Mouse (Mus musculus): ENCODE results near the gene Chst4.

Gene Chst4

GRCm38 (mm10) chr8:110039659-110040058 lies at the start of gene Chst4:
Chst4 (minus strand) TSS chr8:110039740.
- DNase-seq = no peak

GRCm38 (mm10) chr8:110082416-110083105 lies 43.0 kb upstream of the Chst4 start:
- no peak for DNase-seq

GRCm38 (mm10) chr8:110079282-110080221 lies 40.0 kb upstream of the Chst4 start, which contains the start of gene Zfp612:
Zfp612 (plus strand) TSS chr8:110079746.
- DNase-seq = peak; percentile 57 to 82

GRCm38 (mm10) chr8:110074496-110074895 lies 35.0 kb upstream of the Chst4 start:
- DNase-seq = peak; percentile 8 to 23

GRCm38 (mm10) chr8:110071600-110071999 lies 32.1 kb upstream of the Chst4 start:
- peak; percentile 41 to 82 for DNase-seq

- no peak for DNase-seq
Observed at GRCm38 (mm10) chr8:110069706-110070105, 30.2 kb upstream of the Chst4 start.

DNA sequence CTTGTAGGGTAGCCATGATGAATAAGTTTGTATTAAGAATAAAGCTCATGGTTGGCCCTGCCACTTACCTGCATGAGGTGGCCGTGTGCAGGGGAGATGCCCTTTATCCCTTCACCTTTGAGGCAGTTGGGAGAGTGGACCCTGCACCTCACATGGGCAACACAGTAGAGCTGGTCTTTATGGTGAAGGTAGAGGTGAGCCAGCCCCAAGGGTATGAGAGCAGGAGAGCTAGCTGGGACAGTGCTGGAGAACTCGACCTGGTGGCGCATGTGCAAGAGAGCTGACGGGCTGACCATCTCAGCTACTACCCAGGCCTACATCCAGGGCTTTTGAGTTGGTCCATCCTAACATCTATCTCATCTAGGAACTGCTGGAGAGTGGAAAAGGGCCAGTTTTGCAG lies 26.1 kb upstream of the Chst4 start:
- no peak for DNase-seq

GRCm38 (mm10) chr8:110064606-110065365 lies 25.2 kb upstream of the Chst4 start:
- no peak for DNase-seq

DNA sequence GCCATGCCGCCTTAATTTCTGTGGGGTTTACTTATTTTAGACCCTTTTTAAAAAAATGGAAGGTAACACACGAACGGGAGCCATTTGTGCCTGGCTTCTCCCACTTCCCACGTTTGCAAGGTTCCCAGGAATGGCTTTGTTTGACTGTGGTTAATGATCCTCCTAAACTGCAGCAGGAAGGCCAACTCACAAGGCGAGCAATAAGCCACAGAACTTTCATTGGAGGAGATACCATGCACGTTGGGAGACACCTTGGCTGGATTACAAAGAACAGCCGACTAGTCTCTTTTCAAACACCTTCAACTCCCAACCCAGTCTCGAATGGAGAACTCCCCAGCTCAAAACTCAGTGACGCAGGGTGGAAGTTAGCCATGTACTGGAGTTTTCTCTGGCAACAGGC lies 24.6 kb upstream of the Chst4 start:
- DNase-seq = no peak

DNA sequence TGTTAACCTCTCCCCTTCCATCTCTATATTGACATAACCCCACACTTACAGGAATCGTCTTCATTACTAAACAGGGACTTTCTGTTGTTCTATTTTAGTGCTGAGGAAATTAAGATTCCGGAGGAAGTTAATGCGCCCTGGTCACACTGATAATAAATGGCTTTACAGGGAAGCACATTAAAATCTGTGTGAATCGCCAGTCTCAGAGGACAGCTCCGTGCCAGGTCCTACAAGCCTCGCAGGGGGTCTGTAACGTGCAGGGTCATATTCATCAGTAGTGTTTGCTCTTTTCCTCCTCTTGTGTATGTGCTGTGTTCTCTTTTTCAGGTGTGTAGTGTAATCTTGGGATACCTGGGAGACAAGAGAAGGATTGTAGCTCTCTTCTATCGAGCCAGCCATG lies 18.7 kb upstream of the Chst4 start:
- DNase-seq = no peak

DNA sequence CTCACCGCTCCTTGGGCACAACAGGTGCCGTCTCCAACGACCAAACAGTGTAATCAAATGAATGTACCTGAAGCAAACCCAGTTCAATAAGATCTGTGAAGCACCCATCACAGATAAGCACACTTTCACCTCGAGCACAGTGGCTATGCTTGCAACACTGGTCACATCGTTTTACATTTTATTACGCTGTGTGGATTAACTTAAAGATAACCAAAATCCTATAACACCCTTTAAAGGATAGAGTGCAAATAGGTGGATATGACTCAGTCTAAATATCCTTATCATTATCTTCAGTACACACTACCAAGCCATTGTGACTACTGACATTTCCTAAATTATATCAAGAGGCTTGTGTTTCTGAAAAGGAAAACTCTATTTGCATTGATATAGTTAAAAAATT lies 11.7 kb upstream of the Chst4 start:
- DNase-seq = no peak

DNA sequence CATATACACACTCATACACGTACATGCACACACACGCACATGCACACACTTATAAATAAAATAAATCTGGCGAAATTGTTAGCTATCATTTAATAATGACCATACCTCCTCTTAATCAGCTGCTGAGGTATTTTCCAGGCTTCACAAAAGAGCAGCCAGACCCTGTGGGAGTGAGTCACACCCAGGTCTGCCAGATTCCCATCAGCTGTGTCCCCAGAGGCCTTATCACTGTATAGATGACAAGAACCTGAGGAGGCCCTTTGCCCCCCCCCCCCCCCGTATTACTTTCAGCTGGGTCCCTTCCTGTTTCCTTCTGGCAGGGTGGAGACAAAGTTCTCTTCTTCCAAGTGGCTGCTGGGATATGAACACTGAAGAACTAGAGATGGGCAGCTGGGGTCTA lies 969 bp upstream of the Chst4 start:
- DNase-seq = no peak

GRCm38 (mm10) chr8:110039216-110039615 lies 324 bp downstream of the Chst4 start:
- no peak for DNase-seq

- DNase-seq = no peak
Observed at GRCm38 (mm10) chr8:110036156-110036555, 3.4 kb downstream of the Chst4 start.

DNA sequence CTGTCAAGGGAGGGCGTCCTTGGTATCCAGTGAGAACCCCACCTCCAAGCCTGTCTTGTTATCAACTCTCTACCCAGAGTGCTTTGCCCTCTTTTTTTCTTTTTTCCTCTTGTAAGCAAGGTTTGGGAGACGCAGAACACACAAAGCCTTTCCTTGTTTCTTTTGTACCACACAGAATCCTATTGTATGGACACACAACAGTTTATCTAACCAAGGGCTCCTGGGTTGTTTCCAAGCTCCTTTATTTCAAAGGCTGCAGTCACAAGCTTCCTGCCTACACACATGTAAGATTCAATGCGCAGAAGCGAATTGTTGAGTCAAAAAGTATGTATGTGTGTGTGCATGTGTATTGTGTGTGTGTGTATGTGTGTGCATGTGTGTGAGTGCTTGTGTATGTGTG lies 5.2 kb downstream of the Chst4 start:
- DNase-seq = no peak

- peak in 1 of 2 experiments; percentile 9 for DNase-seq
Observed at GRCm38 (mm10) chr8:110033771-110034170, 5.8 kb downstream of the Chst4 start.

GRCm38 (mm10) chr8:110022768-110023344 lies 16.7 kb downstream of the Chst4 start:
- no peak for DNase-seq

GRCm38 (mm10) chr8:110022081-110022480 lies 17.5 kb downstream of the Chst4 start:
- DNase-seq = peak in 1 of 2 experiments; percentile 5

- peak; percentile 38 to 78 for DNase-seq
Observed at GRCm38 (mm10) chr8:110010868-110011267, 28.7 kb downstream of the Chst4 start.

GRCm38 (mm10) chr8:110008995-110009446 lies 30.5 kb downstream of the Chst4 start:
- no peak for DNase-seq

DNA sequence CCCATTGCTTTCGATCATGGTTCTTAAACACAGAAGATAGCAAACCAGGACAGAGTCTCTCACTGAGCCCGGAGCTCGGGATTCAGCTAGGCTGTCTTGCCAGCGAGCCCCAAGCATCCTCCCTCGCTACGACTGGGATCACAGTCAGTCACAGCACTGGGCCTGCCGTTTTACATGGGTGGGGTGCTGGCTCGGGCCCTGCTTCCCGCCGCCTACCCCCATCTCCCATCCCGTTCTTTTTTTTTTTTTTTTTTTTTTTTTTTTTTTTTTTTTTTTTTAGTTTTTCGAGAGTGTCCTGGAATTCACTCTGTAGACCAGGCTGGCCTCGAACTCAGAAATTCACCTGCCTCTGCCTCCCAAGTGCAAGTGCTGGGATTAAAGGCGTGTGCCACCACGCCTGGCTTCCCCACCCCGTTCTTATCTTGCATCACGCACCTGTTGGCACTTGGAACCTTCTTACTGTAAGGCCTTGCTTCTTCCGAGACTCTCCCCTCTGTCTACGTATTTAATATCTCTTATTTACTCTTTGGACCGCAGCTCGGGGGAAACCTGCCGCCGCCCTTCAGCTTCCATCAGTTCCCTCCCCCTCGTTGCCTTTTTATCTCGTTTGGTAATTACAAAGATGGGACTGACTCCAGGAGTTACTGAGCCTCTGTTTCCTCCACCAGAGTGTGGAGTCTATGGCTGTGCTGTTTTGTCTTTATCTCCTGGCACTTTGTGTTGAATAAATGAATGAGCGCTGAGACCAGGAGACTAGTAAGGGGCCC lies 31.1 kb downstream of the Chst4 start:
- no peak for DNase-seq

Data from kidney, postnatal 36 days (tissue).